Mouse (Mus musculus) embryonic facial prominence, embryonic 13.5 days (tissue): ENCODE measurements at regions not wholly inside any gene's neighbourhood (a gene's known extent, or its start where the extent isn't known, plus 50 kb on each side); places are given as distances from the start of the nearest gene placed in this dataset.

Experiments
- ATAC-seq: fragments of 200-750 bp; cut with Nextera tagmentation; 2 replicates; pipeline ENCODE4 v1.8.0; 2017; ENCODE audit warnings: low read depth; ENCODE audit not compliant: insufficient number of reproducible peaks, insufficient read depth, low FRiP score, low TSS enrichment
- H3K27ac ChIP-seq: fragments of 300-500 bp; sonication (generic); 2 replicates; pipeline ENCODE4 v1.5.1; 2015; ENCODE audit warnings: moderate library complexity, mild to moderate bottlenecking, inconsistent platforms
- H3K27me3 ChIP-seq: fragments of 300-500 bp; sonication (generic); 2 replicates; pipeline ENCODE4 v1.6.1; 2015; ENCODE audit warnings: mild to moderate bottlenecking, inconsistent platforms
- H3K36me3 ChIP-seq: fragments of 300-500 bp; sonication (generic); 2 replicates; pipeline ENCODE4 v1.6.1; 2015; ENCODE audit warnings: mild to moderate bottlenecking, inconsistent platforms
- H3K4me1 ChIP-seq: fragments of 300-500 bp; sonication (generic); 2 replicates; pipeline ENCODE4 v1.6.1; 2015; ENCODE audit warnings: inconsistent platforms
- H3K4me2 ChIP-seq: fragments of 300-500 bp; sonication (generic); 2 replicates; pipeline ENCODE4 v1.6.1; 2015; ENCODE audit warnings: moderate library complexity, mild to moderate bottlenecking, inconsistent platforms
- H3K4me3 ChIP-seq: fragments of 300-500 bp; sonication (generic); 2 replicates; pipeline ENCODE4 v1.5.1; 2015; ENCODE audit warnings: mild to moderate bottlenecking, inconsistent platforms
- H3K9ac ChIP-seq: fragments of 300-500 bp; sonication (generic); 2 replicates; pipeline ENCODE4 v1.6.1; 2015; ENCODE audit warnings: mild to moderate bottlenecking, inconsistent platforms
- H3K9me3 ChIP-seq: fragments of 300-500 bp; sonication (generic); 2 replicates; pipeline ENCODE4 v1.6.1; 2016; ENCODE audit warnings: inconsistent platforms
- WGBS: fragments of 180-500 bp; shearing (Covaris S2); methylation state at CpG from one replicate; pipeline ENCODE4 v1.1.7; 2015; ENCODE audit warnings: mixed read lengths; 5-methylcytosine and 5-hydroxymethylcytosine counted together

DNA sequence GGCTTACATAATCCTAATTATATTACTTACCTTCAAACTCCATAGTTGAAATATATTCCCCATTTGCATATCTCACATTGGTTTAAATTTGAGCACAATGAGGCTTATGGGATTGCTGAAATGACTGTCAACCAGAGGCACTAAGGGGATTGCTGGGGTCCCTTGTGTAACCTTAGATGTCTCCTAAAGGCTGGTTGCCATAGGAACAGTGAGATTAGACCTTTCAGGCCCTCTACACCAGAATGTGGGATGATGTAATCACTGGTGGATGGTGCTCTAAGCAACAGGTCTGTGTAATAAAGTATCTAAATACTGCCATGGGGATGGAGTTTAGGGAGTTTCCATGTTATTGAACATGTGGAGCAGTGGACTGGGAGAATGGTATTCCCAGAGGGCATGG is 210.0 kb upstream of the Stac start:
- Histone ChIP-seq H3K36me3 (no peaks in the 10 kb centered on the region), H3K4me1 (no peaks in the 10 kb centered on the region), H3K27me3 (no peaks in the 10 kb centered on the region), H3K4me3 (no peak overlapping the region), H3K9ac (no peak overlapping the region), H3K9me3 (no peaks in the 10 kb centered on the region), H3K27ac (no peak overlapping the region), H3K4me2 (no peak overlapping the region)
- ATAC-seq, result no peak

DNA sequence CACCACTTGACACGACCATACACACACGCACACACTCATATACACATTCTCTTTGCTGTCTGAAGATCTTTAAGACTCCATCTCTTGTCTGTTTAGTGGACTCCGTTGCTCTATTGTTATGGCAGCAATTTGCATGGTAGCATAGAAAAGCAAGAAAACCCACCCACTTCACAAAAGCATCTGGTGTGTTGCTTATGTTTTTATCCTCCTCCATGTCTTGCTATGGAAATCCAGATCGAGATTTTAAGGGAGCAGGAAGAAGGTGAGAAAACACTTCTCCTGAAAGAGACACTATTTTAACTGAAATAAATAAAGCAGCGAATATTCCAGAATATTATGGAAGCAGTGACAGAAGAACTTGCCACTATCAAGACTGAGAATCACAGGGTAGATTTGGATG is 207.5 kb upstream of the Stac start:
- 78% methylated on average over 5 of the region's 5 CpGs for WGBS
- ATAC-seq, result no peak
- Histone ChIP-seq H3K36me3 (no peaks in the 10 kb centered on the region), H3K9me3 (no peaks in the 10 kb centered on the region), H3K9ac (no peak overlapping the region), H3K4me1 (no peaks in the 10 kb centered on the region), H3K4me2 (no peak overlapping the region), H3K27ac (no peak overlapping the region), H3K27me3 (no peaks in the 10 kb centered on the region), H3K4me3 (no peak overlapping the region)

- no peak overlapping the region for H3K9ac ChIP-seq
- H3K4me1 ChIP-seq, result no peaks in the 10 kb centered on the region
- H3K4me2 ChIP-seq, result no peak overlapping the region
- no peaks in the 10 kb centered on the region for H3K27me3 ChIP-seq
- no peaks in the 10 kb centered on the region for H3K36me3 ChIP-seq
- WGBS, result 54% methylated on average over 2 of the region's 2 CpGs
- H3K27ac ChIP-seq, result no peak overlapping the region
- no peak for ATAC-seq
- H3K4me3 ChIP-seq, result no peak overlapping the region
- no peaks in the 10 kb centered on the region for H3K9me3 ChIP-seq
These were observed 189.6 kb upstream of the Stac start for GRCm38 (mm10) chr9:111879710-111880109.

GRCm38 (mm10) chr9:111876846-111877245 is 186.7 kb upstream of the Stac start:
- Histone ChIP-seq H3K4me3 (no peak overlapping the region), H3K27ac (no peak overlapping the region), H3K9ac (no peak overlapping the region), H3K4me1 (no peaks in the 10 kb centered on the region), H3K9me3 (no peaks in the 10 kb centered on the region), H3K27me3 (no peaks in the 10 kb centered on the region), H3K36me3 (no peaks in the 10 kb centered on the region), H3K4me2 (no peak overlapping the region)
- ATAC-seq, result no peak
- WGBS, result 90% methylated on average over 5 of the region's 5 CpGs

GRCm38 (mm10) chr9:111870466-111870865 is 180.3 kb upstream of the Stac start:
- Histone ChIP-seq H3K9ac (no peak overlapping the region), H3K9me3 (no peaks in the 10 kb centered on the region), H3K36me3 (no peaks in the 10 kb centered on the region), H3K4me2 (no peak overlapping the region), H3K4me1 (no peaks in the 10 kb centered on the region), H3K4me3 (no peak overlapping the region), H3K27me3 (no peaks in the 10 kb centered on the region), H3K27ac (no peak overlapping the region)
- no peak for ATAC-seq
- 79% methylated on average over 7 of the region's 7 CpGs for WGBS

GRCm38 (mm10) chr9:111869801-111870382 is 179.7 kb upstream of the Stac start:
- Histone ChIP-seq H3K4me3 (no peak overlapping the region), H3K4me2 (no peak overlapping the region), H3K27me3 (no peaks in the 10 kb centered on the region), H3K9ac (no peak overlapping the region), H3K9me3 (no peaks in the 10 kb centered on the region), H3K27ac (no peak overlapping the region), H3K4me1 (no peaks in the 10 kb centered on the region), H3K36me3 (no peaks in the 10 kb centered on the region)
- 81% methylated on average over 4 of the region's 4 CpGs for WGBS
- no peak for ATAC-seq

DNA sequence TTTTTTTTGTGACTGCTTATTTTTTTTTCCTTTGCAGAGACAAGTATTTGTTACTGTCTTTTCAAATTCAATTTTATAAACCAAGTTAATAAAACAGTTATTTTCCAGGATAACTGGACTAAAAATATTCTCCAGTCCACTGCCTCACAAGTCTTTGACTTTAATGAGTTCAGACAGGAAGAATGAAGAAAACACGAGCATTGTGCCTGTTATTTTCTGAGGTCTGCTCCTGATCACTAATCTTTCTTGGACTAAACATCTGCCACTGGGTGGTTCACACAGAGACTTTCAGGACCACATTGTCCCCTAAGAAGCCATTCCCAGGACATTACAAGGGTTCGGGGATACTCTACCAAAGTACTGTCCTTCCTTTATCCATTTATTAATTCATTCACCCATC is 167.9 kb upstream of the Stac start:
- Histone ChIP-seq H3K27ac (no peak overlapping the region), H3K4me1 (no peaks in the 10 kb centered on the region), H3K36me3 (no peaks in the 10 kb centered on the region), H3K27me3 (no peaks in the 10 kb centered on the region), H3K9me3 (no peaks in the 10 kb centered on the region), H3K9ac (no peak overlapping the region), H3K4me2 (no peak overlapping the region), H3K4me3 (no peak overlapping the region)
- no peak for ATAC-seq
- 51% methylated on average over 2 of the region's 2 CpGs for WGBS

- Histone ChIP-seq H3K27me3 (no peaks in the 10 kb centered on the region), H3K9ac (no peak overlapping the region), H3K9me3 (no peaks in the 10 kb centered on the region), H3K27ac (no peak overlapping the region), H3K4me1 (no peaks in the 10 kb centered on the region), H3K4me3 (no peak overlapping the region), H3K4me2 (no peak overlapping the region), H3K36me3 (no peaks in the 10 kb centered on the region)
- no peak for ATAC-seq
- WGBS, result 79% methylated on average over 7 of the region's 7 CpGs
These were observed 164.8 kb upstream of the Stac start for GRCm38 (mm10) chr9:111854976-111855375.

GRCm38 (mm10) chr9:111846366-111846765 is 156.2 kb upstream of the Stac start:
- no peaks in the 10 kb centered on the region for H3K27me3 ChIP-seq
- no peak overlapping the region for H3K27ac ChIP-seq
- H3K9ac ChIP-seq, result no peak overlapping the region
- H3K4me3 ChIP-seq, result no peak overlapping the region
- H3K4me1 ChIP-seq, result no peaks in the 10 kb centered on the region
- H3K9me3 ChIP-seq, result no peaks in the 10 kb centered on the region
- no peaks in the 10 kb centered on the region for H3K36me3 ChIP-seq
- H3K4me2 ChIP-seq, result no peak overlapping the region
- WGBS, result 92% methylated on average over 10 of the region's 10 CpGs
- ATAC-seq, result no peak

- no peaks in the 10 kb centered on the region for H3K27me3 ChIP-seq
- H3K27ac ChIP-seq, result no peak overlapping the region
- H3K36me3 ChIP-seq, result no peaks in the 10 kb centered on the region
- no peak overlapping the region for H3K4me2 ChIP-seq
- ATAC-seq, result no peak
- H3K9ac ChIP-seq, result no peak overlapping the region
- no peak overlapping the region for H3K4me3 ChIP-seq
- no peaks in the 10 kb centered on the region for H3K9me3 ChIP-seq
- H3K4me1 ChIP-seq, result no peaks in the 10 kb centered on the region
- WGBS, result 85% methylated on average over 6 of the region's 6 CpGs
These were observed 151.0 kb upstream of the Stac start for GRCm38 (mm10) chr9:111841151-111841550.

DNA sequence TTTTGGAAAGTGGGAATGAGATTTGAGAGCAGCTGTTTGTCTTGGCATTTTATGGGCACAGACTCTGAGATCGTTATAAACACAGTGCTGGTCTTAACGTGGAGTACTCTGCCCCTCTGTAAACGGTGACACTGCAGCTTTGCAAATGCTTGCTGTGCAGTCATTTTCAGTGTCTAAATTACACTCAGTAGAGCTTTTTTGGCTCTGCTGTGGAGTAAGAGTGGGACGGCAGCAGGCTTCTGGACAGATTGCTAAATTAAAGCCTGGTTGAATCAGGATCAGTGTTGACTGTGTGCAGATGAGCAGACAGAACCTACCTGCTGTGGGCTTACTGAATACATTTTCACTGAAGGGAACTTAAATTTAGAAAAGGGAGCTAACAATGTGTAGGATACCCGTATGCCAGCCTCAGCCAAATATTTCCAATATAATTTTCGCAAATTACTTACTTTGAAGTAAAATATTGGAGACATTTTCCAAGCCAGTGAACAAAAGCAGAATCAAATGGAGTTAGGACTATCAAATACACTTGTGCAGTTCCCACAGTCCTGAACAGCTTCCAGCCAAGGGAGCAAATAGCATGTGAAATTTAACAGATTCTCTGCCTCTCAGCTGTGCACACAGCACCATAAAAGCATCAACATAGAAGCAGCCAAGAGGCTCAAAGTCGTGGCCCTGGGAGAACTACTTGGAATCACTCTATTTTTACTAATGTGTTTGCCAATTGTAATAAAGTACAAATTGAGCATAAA is 148.1 kb upstream of the Stac start:
- Histone ChIP-seq H3K9me3 (no peaks in the 10 kb centered on the region), H3K4me1 (no peaks in the 10 kb centered on the region), H3K4me2 (no peak overlapping the region), H3K4me3 (no peak overlapping the region), H3K27ac (no peak overlapping the region), H3K36me3 (no peaks in the 10 kb centered on the region), H3K27me3 (no peaks in the 10 kb centered on the region), H3K9ac (no peak overlapping the region)
- ATAC-seq, result no peak
- WGBS, result 71% methylated on average over 7 of the region's 7 CpGs

GRCm38 (mm10) chr9:111822094-111822493 is 131.9 kb upstream of the Stac start:
- Histone ChIP-seq H3K36me3 (no peaks in the 10 kb centered on the region), H3K27ac (no peak overlapping the region), H3K9me3 (no peaks in the 10 kb centered on the region)

More at GRCm38 (mm10) chr9:111822094-111822493, 131.9 kb upstream of the Stac start:
- Histone ChIP-seq H3K4me1 (no peaks in the 10 kb centered on the region), H3K4me3 (no peak overlapping the region), H3K4me2 (no peak overlapping the region), H3K9ac (no peak overlapping the region), H3K27me3 (no peaks in the 10 kb centered on the region)
- ATAC-seq, result no peak
- 87% methylated on average over 1 of the region's 1 CpGs for WGBS
